Mouse (Mus musculus) brain, embryonic 18.5 days (tissue): ENCODE measurements around the gene Ina.

Experiments
- DNase-seq: peaks from one replicate; pipeline ENCODE4 v3.0.0-alpha.2; 2012; ENCODE audit warnings: low read depth, low spot score

Ina gene

GRCm38 (mm10) chr19:47013340-47014158 is 949 bp upstream of the Ina start:
- DNase-seq, result no peak

DNA sequence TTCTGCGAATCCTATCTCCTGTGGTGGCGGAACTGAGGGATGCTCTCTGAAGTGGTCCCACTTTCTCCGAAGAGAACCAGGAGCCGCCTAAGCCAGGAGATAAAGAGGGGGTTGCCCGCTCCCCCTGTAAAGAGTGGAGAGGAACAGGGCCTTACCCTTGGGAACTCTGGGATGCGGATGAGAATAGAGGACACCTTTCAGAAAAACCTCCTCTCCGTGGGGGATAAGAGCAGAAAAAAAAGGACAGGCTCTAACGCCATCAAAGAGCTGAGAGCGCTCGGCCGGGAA is 395 bp upstream of the Ina start:
- no peak for DNase-seq

- DNase-seq, result no peak
Observed at GRCm38 (mm10) chr19:47015396-47015795, 898 bp downstream of the Ina start.

- DNase-seq, result no peak
Observed at GRCm38 (mm10) chr19:47015965-47016364, 1.5 kb downstream of the Ina start.

GRCm38 (mm10) chr19:47016487-47016886 is 2.0 kb downstream of the Ina start:
- no peak for DNase-seq

DNA sequence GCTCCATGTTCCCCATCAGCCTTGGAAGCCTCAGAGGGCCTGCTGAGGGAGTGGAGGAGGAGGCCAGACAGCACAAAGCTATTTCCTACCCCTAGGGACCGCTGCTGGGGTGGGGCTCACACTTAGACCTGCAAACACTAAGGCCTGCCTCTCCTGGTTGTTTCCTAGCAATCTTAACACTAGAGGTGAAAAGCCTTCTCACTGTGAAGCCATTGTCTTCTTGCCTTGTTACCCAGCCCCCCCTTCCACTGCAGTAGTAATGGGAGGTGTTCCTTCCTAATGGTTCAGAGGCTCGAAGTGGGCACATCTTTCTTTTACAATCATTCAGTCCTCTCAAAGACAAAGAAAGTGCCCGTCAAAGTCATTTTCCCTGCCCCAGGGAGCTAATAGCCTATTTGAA is 3.3 kb downstream of the Ina start:
- no peak for DNase-seq

- no peak for DNase-seq
Observed at GRCm38 (mm10) chr19:47018330-47018729, 3.8 kb downstream of the Ina start.

DNA sequence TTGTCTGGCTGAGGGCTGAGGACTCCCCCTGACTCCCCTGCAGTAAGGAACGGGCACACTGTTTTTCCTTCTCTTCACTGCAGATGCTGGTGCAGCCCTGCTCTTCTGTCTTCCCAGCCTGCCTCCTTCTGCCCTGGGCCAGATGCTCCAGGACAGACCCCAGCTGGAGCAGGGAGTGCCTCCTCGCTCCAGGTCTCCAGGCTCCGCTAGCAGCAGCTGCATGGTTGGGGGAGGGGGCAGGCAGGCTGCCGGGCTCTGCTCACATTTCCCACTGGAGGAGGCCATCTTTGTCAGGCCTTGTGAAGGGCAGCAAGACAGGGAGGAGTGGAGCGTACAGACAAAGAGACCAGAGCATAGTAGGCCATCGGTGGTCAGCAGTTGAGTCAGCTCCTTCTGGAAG is 4.8 kb downstream of the Ina start:
- no peak for DNase-seq

DNA sequence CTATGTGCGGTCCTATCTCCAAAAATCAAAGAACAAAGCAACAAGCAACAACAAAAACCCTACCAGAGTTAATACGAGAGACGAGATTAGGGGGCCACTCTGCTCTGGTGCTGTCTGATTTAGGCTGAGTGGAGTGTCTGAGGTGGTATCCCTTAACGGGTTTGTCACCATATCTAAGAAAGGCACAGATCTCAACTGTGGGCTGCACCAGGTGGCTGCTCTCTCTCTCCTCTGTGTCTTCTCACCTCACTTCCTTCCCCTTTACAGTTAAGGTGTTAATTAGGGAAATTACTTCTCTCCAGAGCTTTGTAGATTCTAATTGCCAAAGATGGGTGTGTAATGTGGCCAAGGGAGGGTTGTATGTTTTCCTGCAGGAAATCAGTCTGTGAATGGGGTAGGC is 8.2 kb downstream of the Ina start:
- DNase-seq, result no peak

GRCm38 (mm10) chr19:47023546-47023945 is 9.0 kb downstream of the Ina start:
- DNase-seq, result no peak

DNA sequence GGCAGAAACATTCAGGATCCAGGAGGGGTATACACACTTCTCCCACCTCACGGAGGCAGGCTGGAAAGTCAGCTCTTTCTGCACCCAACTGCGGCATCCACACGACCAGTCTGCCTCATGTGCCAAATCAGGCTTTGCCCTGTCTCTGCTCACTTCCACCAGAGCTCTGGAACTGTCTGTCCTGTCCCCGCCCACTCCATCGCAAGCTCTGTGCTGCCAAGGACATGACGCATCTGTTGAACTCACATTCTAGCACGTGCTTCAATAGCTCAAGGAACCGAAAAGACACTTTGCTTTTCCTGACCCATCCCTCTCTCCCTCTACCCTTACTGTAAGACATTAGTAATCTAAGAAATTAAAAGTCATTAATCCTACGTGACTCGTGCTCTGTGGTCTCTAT is 10.5 kb downstream of the Ina start:
- DNase-seq, result no peak

DNA sequence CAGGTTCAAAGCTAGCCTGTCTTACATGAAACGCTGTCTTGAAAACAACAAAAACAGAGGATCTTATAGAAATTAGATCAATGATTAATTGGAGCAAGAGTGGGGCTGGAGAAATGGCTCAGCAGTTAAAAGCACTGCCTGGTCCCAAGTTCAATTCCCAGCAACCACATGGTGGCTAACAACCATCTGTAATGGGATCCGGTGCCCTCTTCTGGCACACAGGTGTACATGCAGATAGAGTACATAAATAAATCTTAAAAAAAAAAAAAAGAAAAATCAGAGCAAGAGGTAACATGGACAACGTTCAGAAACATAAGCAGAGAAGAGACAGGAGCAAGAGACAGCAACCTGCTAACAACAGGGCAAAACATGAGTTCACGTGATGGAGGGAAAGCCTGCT is 12.0 kb downstream of the Ina start:
- no peak for DNase-seq

DNA sequence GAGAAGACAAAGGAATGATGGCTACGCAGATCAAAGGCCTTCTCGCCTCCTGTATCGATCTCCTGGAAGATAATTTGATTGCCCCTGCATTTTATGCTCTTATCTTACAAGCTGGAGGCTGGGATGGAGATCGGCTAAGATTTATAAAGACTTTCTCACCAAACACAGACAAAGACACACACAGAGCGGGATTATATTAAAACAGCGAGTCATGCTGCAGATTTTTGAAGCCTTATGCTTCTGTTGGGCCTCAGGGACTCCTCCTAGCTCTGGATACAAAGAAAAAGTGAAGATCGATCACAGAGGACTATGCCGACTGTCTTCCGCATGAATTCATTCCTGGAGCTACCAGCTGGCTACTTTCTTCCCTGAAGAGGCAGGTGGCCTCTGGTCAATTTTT is 15.3 kb downstream of the Ina start:
- DNase-seq, result no peak

GRCm38 (mm10) chr19:47031770-47032169 is 17.3 kb downstream of the Ina start:
- no peak for DNase-seq

DNA sequence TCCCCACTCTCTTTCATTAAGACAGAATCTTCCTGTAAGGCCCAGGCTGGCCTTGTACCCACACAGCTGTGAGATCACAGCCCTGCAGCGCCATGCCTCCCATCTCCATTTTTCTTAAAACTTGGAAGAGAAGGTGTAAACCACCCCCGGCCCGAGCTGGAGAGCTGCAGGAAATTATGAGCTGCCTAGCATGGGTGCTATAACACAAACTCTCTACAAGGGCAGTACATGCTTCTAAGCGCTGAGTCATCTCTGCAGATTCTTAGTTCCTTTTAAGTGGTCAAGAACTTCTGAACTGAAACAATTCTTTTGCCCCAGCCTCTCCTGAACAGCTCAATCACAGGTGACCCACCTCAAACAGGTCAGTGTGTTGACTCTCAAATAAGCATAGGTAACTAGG is 20.4 kb downstream of the Ina start:
- no peak for DNase-seq

DNA sequence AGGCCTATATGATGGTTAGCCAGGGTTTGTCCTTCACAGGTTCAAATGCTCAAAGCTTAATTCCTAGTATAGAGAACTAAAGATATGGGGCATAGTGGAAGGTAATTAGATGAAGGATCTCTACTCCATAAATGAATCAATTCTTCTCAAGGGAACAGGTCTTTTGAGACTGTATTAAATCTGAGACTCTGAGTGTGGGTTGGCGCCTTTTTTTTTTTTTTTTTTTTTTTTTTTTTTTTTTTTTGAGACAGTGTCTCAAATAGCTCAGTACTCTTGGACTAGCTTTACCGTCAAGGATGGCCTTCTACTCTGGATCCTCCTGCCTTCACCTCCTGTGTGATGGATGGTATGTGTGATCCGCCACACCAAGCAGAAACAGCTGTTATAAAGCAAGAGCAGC is 22.1 kb downstream of the Ina start:
- no peak for DNase-seq

DNA sequence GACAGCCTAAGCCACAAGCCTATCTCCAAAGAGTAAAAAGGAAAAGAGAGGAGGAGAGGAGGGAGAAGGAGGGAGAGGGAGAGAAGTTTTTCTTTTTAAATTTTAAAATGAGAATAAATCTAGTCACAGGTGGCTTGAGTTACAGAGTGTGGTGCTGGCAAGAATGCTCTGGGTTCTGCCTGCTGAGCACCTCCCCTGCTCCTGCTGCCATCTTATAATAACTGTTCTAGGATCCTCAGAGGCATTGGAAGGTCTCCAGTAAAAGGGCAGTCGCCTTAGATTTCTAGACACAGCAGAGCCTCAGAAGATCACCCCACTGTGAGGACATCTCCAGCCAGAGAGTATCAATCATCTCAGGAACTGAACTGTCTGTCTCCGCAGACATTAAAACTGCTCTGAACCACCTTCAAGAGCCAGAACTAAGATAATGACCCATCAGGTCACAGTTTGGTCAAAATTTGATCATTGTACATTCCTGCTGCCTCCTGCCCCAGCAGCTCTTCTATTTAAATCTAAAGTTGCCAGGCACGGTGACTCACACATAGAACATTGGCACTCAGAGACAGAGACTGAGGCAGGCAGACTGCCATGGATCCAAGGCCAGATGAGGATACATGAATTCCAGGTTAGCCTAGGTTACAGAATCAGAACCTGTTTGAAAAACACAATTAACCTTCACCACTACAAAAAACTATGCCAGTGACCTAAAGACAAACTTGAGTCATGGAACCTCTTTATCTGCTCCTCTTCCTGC is 26.4 kb downstream of the Ina start:
- DNase-seq, result no peak

GRCm38 (mm10) chr19:47043608-47044007 is 29.1 kb downstream of the Ina start:
- DNase-seq, result no peak

GRCm38 (mm10) chr19:47046343-47046742 is 31.8 kb downstream of the Ina start:
- no peak for DNase-seq

- no peak for DNase-seq
Observed at GRCm38 (mm10) chr19:47047236-47047833, 32.8 kb downstream of the Ina start.

DNA sequence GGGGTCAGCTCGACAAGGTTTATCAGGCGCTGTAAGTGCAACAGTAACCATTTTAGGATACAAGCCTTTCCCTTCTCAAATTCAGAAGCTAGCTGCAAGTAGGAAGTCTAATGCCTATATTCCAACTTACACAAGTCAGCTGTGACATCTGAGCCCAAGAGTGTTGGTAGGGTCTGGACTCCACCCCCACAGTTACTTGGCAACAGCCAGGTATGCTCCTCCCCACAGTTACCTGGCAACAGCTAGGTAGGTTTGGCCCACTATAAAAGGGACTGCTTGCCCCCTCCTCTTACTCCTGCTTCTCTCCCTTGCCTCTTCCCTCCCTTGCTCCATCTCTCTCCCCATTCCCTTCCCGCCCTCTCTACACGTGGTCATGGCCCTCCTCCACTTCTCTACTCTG is 34.6 kb downstream of the Ina start:
- no peak for DNase-seq

GRCm38 (mm10) chr19:47049840-47050239 is 35.3 kb downstream of the Ina start:
- DNase-seq, result no peak
